Mouse (Mus musculus): ENCODE results near the gene Gatad2b. TPM values are rescaled to one million over a fixed set of nuclear protein-coding genes. Genes with fewer than 3 reads are reported as not detected.

Gene Gatad2b
- polyA plus RNA-seq, 1 experiment from 2014 or later, result 5.1 TPM

- no peak overlapping the region for H3K9ac ChIP-seq
- peaks cover 57% of the 10 kb centered on the region for H3K36me3 ChIP-seq
- H3K4me3 ChIP-seq, result no peak overlapping the region
- H3K4me1 ChIP-seq, result peaks cover 47% of the 10 kb centered on the region
- no peak for ATAC-seq
- H3K4me2 ChIP-seq, result no peak overlapping the region
- no peaks in the 10 kb centered on the region for H3K27me3 ChIP-seq (replicated peaks)
- 90% methylated on average over 11 of the region's 11 CpGs for WGBS (ENCODE audit: insufficient replicate concordance)
- H3K27ac ChIP-seq, result no peak overlapping the region
- H3K9me3 ChIP-seq (replicated peaks), result no peaks in the 10 kb centered on the region
Observed at GRCm38 (mm10) chr3:90268190-90268589, 24.8 kb upstream of the Gatad2b start.

DNA sequence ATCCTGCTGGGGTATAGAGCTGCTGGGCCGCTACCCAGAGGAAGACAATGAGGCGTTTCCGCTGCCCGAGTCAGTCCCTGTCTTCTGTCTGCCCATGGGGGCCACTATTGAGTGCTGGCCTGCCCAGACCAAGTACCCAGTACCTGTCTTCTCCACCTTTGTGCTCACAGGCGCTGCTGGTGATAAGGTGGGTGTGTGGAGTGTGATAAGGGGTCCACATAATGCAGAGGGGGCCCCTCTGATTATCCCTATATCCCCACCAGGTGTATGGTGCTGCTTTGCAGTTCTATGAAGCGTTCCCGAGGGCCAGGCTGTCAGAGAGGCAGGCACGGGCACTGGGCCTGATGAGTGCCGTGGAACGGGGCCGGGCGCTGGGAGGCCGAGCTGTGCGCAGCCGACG is 24.0 kb upstream of the Gatad2b start:
- peaks cover 58% of the 10 kb centered on the region for H3K36me3 ChIP-seq
- no peaks in the 10 kb centered on the region for H3K27me3 ChIP-seq (replicated peaks)
- H3K4me3 ChIP-seq, result no peak overlapping the region
- no peak overlapping the region for H3K4me2 ChIP-seq
- no peak for ATAC-seq
- WGBS (ENCODE audit: insufficient replicate concordance), result 84% methylated on average over 16 of the region's 16 CpGs
- H3K27ac ChIP-seq, result no peak overlapping the region
- 0 out of 2 replicates have a peak overlapping the region, but pooled peaks have one; percentile 8 for H3K9ac ChIP-seq
- peaks cover 46% of the 10 kb centered on the region for H3K4me1 ChIP-seq
- no peaks in the 10 kb centered on the region for H3K9me3 ChIP-seq (replicated peaks)

DNA sequence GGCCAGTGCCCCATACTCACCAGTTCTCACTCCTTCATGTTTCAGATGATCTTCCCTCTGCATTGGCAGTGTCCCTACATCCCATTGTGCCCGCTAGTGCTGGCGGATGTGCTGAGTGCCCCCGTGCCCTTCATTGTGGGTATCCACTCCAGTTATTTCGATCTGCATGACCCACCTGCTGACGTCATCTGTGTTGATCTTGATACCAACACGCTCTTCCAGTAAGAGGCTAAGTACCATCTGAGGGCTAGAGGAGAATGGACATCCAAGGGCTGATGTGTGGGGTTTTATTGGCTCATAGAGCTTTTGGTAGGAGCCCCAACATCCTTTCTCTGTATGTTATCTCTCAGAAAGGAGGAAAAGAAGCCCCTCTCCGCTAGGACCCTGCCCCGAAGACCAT is 22.2 kb upstream of the Gatad2b start:
- no peak overlapping the region for H3K9ac ChIP-seq
- no peak overlapping the region for H3K4me2 ChIP-seq
- ATAC-seq, result no peak
- H3K4me3 ChIP-seq, result no peak overlapping the region
- H3K4me1 ChIP-seq, result peaks cover 35% of the 10 kb centered on the region
- H3K36me3 ChIP-seq, result peaks cover 73% of the 10 kb centered on the region
- WGBS (ENCODE audit: insufficient replicate concordance), result 81% methylated on average over 8 of the region's 8 CpGs
- no peak overlapping the region for H3K27ac ChIP-seq
- H3K9me3 ChIP-seq (replicated peaks), result no peaks in the 10 kb centered on the region
- no peaks in the 10 kb centered on the region for H3K27me3 ChIP-seq (replicated peaks)

DNA sequence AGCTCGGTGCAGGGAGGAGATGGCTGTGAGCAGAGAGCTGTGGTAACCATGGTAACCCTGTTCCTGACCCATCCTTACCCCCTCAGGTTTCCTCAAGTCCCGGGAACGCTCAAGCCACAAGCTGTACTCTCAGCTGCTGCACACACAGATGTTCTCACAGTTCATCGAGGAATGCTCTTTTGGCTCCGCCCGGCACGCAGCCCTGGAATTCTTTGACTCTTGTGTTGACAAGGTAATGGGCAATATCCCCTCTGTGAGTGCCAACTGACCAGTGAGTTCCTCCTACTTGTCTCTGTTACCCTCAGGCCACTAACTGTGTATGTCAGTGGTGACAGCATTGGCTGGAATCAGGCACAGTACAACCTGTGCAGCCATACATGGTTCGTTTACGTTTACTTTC is 20.8 kb upstream of the Gatad2b start:
- no peaks in the 10 kb centered on the region for H3K27me3 ChIP-seq (replicated peaks)
- WGBS (ENCODE audit: insufficient replicate concordance), result 84% methylated on average over 9 of the region's 9 CpGs

DNA sequence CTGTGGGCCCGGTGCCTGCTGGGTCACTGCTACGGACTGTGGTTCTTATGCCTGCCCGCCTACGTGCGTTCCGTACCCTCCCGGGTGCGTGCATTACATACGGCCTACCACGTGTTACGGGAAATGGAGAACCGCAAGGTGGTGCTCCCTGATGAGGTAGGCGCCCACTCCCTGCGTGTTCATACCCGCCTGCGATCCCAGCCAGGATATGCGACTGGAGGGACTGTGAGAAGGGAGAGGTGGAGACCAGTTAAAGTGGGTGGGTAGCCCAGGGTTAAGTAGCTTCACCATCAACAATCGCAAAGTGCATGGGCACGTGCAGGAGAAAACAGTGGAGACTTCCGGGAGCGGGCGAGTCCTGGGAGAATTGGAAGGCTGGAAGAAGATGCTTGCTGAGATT is 19.1 kb upstream of the Gatad2b start:
- Histone ChIP-seq H3K27me3 (replicated peaks) (no peaks in the 10 kb centered on the region), H3K4me2 (no peak overlapping the region), H3K27ac (no peak overlapping the region), H3K9me3 (replicated peaks) (no peaks in the 10 kb centered on the region), H3K4me1 (peaks cover 16% of the 10 kb centered on the region), H3K4me3 (no peak overlapping the region), H3K36me3 (peaks cover 93% of the 10 kb centered on the region), H3K9ac (no peak overlapping the region)
- 85% methylated on average over 22 of the region's 22 CpGs for WGBS (ENCODE audit: insufficient replicate concordance)
- ATAC-seq, result no peak

More for the DNA sequence above, 20.8 kb upstream of the Gatad2b start:
- H3K9me3 ChIP-seq (replicated peaks), result no peaks in the 10 kb centered on the region
- H3K9ac ChIP-seq, result no peak overlapping the region
- H3K4me3 ChIP-seq, result no peak overlapping the region
- no peak overlapping the region for H3K4me2 ChIP-seq
- H3K27ac ChIP-seq, result no peak overlapping the region
- H3K36me3 ChIP-seq, result peaks cover 87% of the 10 kb centered on the region
- ATAC-seq, result no peak
- peaks cover 25% of the 10 kb centered on the region for H3K4me1 ChIP-seq

GRCm38 (mm10) chr3:90275286-90275685 is 17.7 kb upstream of the Gatad2b start:
- Histone ChIP-seq H3K27me3 (replicated peaks) (no peaks in the 10 kb centered on the region), H3K9ac (no peak overlapping the region), H3K9me3 (replicated peaks) (no peaks in the 10 kb centered on the region), H3K4me1 (0 out of 2 replicates have a peak, but pooled peaks cover 10% of the 10 kb centered on the region), H3K4me2 (no peak overlapping the region), H3K4me3 (no peak overlapping the region), H3K36me3 (peaks cover 96% of the 10 kb centered on the region), H3K27ac (no peak overlapping the region)
- no peak for ATAC-seq
- WGBS (ENCODE audit: insufficient replicate concordance), result 85% methylated on average over 11 of the region's 11 CpGs

GRCm38 (mm10) chr3:90276858-90277257 is 16.1 kb upstream of the Gatad2b start:
- peaks cover 90% of the 10 kb centered on the region for H3K36me3 ChIP-seq
- H3K4me1 ChIP-seq, result 0 out of 2 replicates have a peak, but pooled peaks cover 10% of the 10 kb centered on the region
- ATAC-seq, result no peak
- H3K27ac ChIP-seq, result no peak overlapping the region
- H3K4me2 ChIP-seq, result no peak overlapping the region
- H3K9me3 ChIP-seq (replicated peaks), result no peaks in the 10 kb centered on the region
- H3K4me3 ChIP-seq, result no peak overlapping the region
- no peaks in the 10 kb centered on the region for H3K27me3 ChIP-seq (replicated peaks)
- no peak overlapping the region for H3K9ac ChIP-seq
- 72% methylated on average over 16 of the region's 16 CpGs for WGBS (ENCODE audit: insufficient replicate concordance)

- Histone ChIP-seq H3K36me3 (peaks cover 81% of the 10 kb centered on the region), H3K27me3 (replicated peaks) (no peaks in the 10 kb centered on the region), H3K4me1 (0 out of 2 replicates have a peak, but pooled peaks cover 10% of the 10 kb centered on the region), H3K27ac (no peak overlapping the region), H3K9me3 (replicated peaks) (no peaks in the 10 kb centered on the region), H3K9ac (no peak overlapping the region), H3K4me2 (no peak overlapping the region), H3K4me3 (no peak overlapping the region)
- ATAC-seq, result peak; percentile 19; the same call in 1 of the 2 replicates
- 85% methylated on average over 9 of the region's 9 CpGs for WGBS (ENCODE audit: insufficient replicate concordance)
Observed at GRCm38 (mm10) chr3:90277793-90278192, 15.2 kb upstream of the Gatad2b start.

GRCm38 (mm10) chr3:90278211-90278610 is 14.8 kb upstream of the Gatad2b start:
- Histone ChIP-seq H3K9ac (no peak overlapping the region), H3K36me3 (peaks cover 77% of the 10 kb centered on the region), H3K4me1 (0 out of 2 replicates have a peak, but pooled peaks cover 10% of the 10 kb centered on the region), H3K27ac (no peak overlapping the region), H3K4me3 (no peak overlapping the region), H3K4me2 (no peak overlapping the region), H3K27me3 (replicated peaks) (no peaks in the 10 kb centered on the region), H3K9me3 (replicated peaks) (no peaks in the 10 kb centered on the region)
- peak; percentile 5; the same call in 1 of the 2 replicates for ATAC-seq
- 83% methylated on average over 10 of the region's 10 CpGs for WGBS (ENCODE audit: insufficient replicate concordance)

GRCm38 (mm10) chr3:90279216-90279615 is 13.8 kb upstream of the Gatad2b start:
- Histone ChIP-seq H3K9ac (no peak overlapping the region), H3K4me2 (no peak overlapping the region), H3K36me3 (peaks cover 67% of the 10 kb centered on the region), H3K4me1 (0 out of 2 replicates have a peak, but pooled peaks cover 10% of the 10 kb centered on the region), H3K4me3 (no peak overlapping the region), H3K27me3 (replicated peaks) (no peaks in the 10 kb centered on the region), H3K9me3 (replicated peaks) (no peaks in the 10 kb centered on the region), H3K27ac (no peak overlapping the region)
- no peak for ATAC-seq
- 78% methylated on average over 9 of the region's 9 CpGs for WGBS (ENCODE audit: insufficient replicate concordance)

GRCm38 (mm10) chr3:90279743-90280142 is 13.2 kb upstream of the Gatad2b start:
- H3K27me3 ChIP-seq (replicated peaks), result no peaks in the 10 kb centered on the region
- no peaks in the 10 kb centered on the region for H3K9me3 ChIP-seq (replicated peaks)
- no peak overlapping the region for H3K27ac ChIP-seq
- peaks cover 65% of the 10 kb centered on the region for H3K36me3 ChIP-seq
- H3K9ac ChIP-seq, result no peak overlapping the region
- WGBS (ENCODE audit: insufficient replicate concordance), result 86% methylated on average over 7 of the region's 7 CpGs
- H3K4me1 ChIP-seq, result 0 out of 2 replicates have a peak, but pooled peaks cover 10% of the 10 kb centered on the region
- H3K4me2 ChIP-seq, result no peak overlapping the region
- ATAC-seq, result no peak
- no peak overlapping the region for H3K4me3 ChIP-seq

- ATAC-seq, result no peak
- H3K4me3 ChIP-seq, result no peak overlapping the region
- 0 out of 2 replicates have a peak, but pooled peaks cover 10% of the 10 kb centered on the region for H3K4me1 ChIP-seq
- no peaks in the 10 kb centered on the region for H3K27me3 ChIP-seq (replicated peaks)
- no peak overlapping the region for H3K4me2 ChIP-seq
- no peak overlapping the region for H3K9ac ChIP-seq
- peaks cover 55% of the 10 kb centered on the region for H3K36me3 ChIP-seq
- H3K27ac ChIP-seq, result no peak overlapping the region
- no peaks in the 10 kb centered on the region for H3K9me3 ChIP-seq (replicated peaks)
- 85% methylated on average over 9 of the region's 9 CpGs for WGBS (ENCODE audit: insufficient replicate concordance)
Observed at GRCm38 (mm10) chr3:90280708-90281107, 12.3 kb upstream of the Gatad2b start.

GRCm38 (mm10) chr3:90284150-90284549 is 8.8 kb upstream of the Gatad2b start:
- Histone ChIP-seq H3K36me3 (peaks cover 21% of the 10 kb centered on the region), H3K27ac (no peak overlapping the region), H3K4me1 (no peaks in the 10 kb centered on the region), H3K9ac (no peak overlapping the region), H3K4me2 (no peak overlapping the region), H3K4me3 (no peak overlapping the region), H3K9me3 (replicated peaks) (no peaks in the 10 kb centered on the region), H3K27me3 (replicated peaks) (no peaks in the 10 kb centered on the region)
- no peak for ATAC-seq
- WGBS (ENCODE audit: insufficient replicate concordance), result 83% methylated on average over 2 of the region's 2 CpGs

Measured in liver, embryonic 12.5 days (tissue).